Mouse (Mus musculus) frontal cortex, adult 2 months (tissue): ENCODE measurements at regions not wholly inside any gene's neighbourhood (a gene's known extent, or its start where the extent isn't known, plus 50 kb on each side); places are given as distances from the start of the nearest gene placed in this dataset.
A peak's percentile ranks its signal among the peaks of the same experiment; 100 is the strongest.

Experiments used
- DNase-seq, 2 experiments: peaks; one replicate each; pipeline ENCODE4 v3.0.0; 2022; ENCODE audit warnings: low spot score in 1 of 2; ENCODE audit errors: extremely low spot score in 1 of 2

- no peak for DNase-seq
Observed at GRCm38 (mm10) chr5:118966901-118967300, 406.4 kb downstream of the Med13l start.

- no peak for DNase-seq
Observed at GRCm38 (mm10) chr5:118967718-118968117, 407.2 kb downstream of the Med13l start.

- DNase-seq, result no peak
Observed at GRCm38 (mm10) chr5:118975147-118975546, 414.7 kb downstream of the Med13l start.

GRCm38 (mm10) chr5:118978921-118979630, 418.6 kb downstream of the Med13l start:
- no peak for DNase-seq

- no peak for DNase-seq
Observed at GRCm38 (mm10) chr5:118981046-118981445, 420.6 kb downstream of the Med13l start.

GRCm38 (mm10) chr5:118984251-118984650, 423.8 kb downstream of the Med13l start:
- no peak for DNase-seq

- DNase-seq, result no peak
Observed at GRCm38 (mm10) chr5:118984797-118985408, 424.4 kb downstream of the Med13l start.

GRCm38 (mm10) chr5:118987376-118988000, 427.0 kb downstream of the Med13l start:
- no peak for DNase-seq

GRCm38 (mm10) chr5:118999124-118999523, 438.6 kb downstream of the Med13l start:
- no peak for DNase-seq

- no peak for DNase-seq
Observed at GRCm38 (mm10) chr5:119005825-119006471, 445.5 kb downstream of the Med13l start.

- DNase-seq, result no peak
Observed at GRCm38 (mm10) chr5:119010048-119010447, 449.6 kb downstream of the Med13l start.

- DNase-seq, result no peak
Observed at GRCm38 (mm10) chr5:119015181-119015580, 454.7 kb downstream of the Med13l start.

GRCm38 (mm10) chr5:119015606-119016255, 455.3 kb downstream of the Med13l start:
- DNase-seq, result no peak

GRCm38 (mm10) chr5:119016420-119016819, 455.9 kb downstream of the Med13l start:
- peak in 1 of 2 experiments; percentile 17 for DNase-seq

GRCm38 (mm10) chr5:119023947-119024346, 463.5 kb downstream of the Med13l start:
- no peak for DNase-seq

- no peak for DNase-seq
Observed at GRCm38 (mm10) chr5:119032051-119032450, 471.6 kb downstream of the Med13l start.

GRCm38 (mm10) chr5:119044548-119044947, 484.1 kb downstream of the Med13l start:
- no peak for DNase-seq

GRCm38 (mm10) chr5:119047581-119047980, 487.1 kb downstream of the Med13l start:
- no peak for DNase-seq

- no peak for DNase-seq
Observed at GRCm38 (mm10) chr5:119052354-119052996, 492.0 kb downstream of the Med13l start.

GRCm38 (mm10) chr5:119053738-119054137, 493.3 kb downstream of the Med13l start:
- DNase-seq, result no peak
